Mouse (Mus musculus) heart, postnatal 0 days (tissue): ENCODE results near the gene Hhex.

Experiments used
- CTCF ChIP-seq: IDR thresholded peaks from 2 replicates; pipeline ENCODE4 v1.5.1; 2016; ENCODE audit warnings: antibody characterized with exemption, control low read depth, low read depth
- EP300 ChIP-seq: IDR thresholded peaks from 2 replicates; pipeline ENCODE4 v1.6.1; 2016; ENCODE audit warnings: antibody characterized with exemption, low read depth

- TF ChIP-seq CTCF (no peak), EP300 (no peak)
Observed at GRCm38 (mm10) chr19:37440181-37440580, 5.6 kb downstream of the Hhex start.
